ENCODE assay signal across 16 mouse cellular contexts in the genomic region with DNA sequence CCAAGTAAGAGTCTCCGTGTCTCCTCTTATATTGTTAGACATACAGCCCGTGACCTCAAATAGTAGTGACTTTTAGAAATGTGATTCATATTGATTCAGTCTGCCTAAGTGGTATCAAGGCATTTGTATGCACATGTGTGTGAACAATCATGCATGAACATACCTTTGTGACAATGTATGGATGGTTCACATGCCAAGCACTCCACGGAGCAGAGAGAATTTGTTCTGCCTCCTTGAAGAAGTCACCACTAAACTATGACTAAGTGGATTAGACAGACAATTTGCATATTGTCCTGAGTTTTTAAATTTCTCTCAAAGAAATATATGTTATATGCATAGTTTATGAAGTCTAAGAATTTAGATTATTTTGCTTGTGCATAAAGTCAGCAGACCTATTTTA.
"Had no signal": no experiment of that assay in that cellular context is flagged by ENCODE, and none has a peak within 500 bp of the region (broad histone marks: within the 10 kb centered on the region; RNA-seq: fewer than 3 reads in every experiment).

No protein-coding gene starts in this region.

- H3K9ac ChIP-seq: neural tube, embryonic 12.5 days; neural tube, embryonic 13.5 days; neural tube, embryonic 15.5 days; stomach, embryonic 15.5 days had no signal

- H3K27me3 ChIP-seq: neural tube, embryonic 12.5 days; neural tube, embryonic 13.5 days; neural tube, embryonic 15.5 days; stomach, embryonic 15.5 days had no signal

- H3K27ac ChIP-seq: neural tube, embryonic 12.5 days; neural tube, embryonic 13.5 days; neural tube, embryonic 15.5 days; stomach, embryonic 15.5 days; stomach, postnatal 0 days had no signal

- H3K4me3 ChIP-seq: neural tube, embryonic 12.5 days; neural tube, embryonic 13.5 days; neural tube, embryonic 15.5 days; stomach, embryonic 15.5 days had no signal

- H3K4me2 ChIP-seq: neural tube, embryonic 12.5 days; neural tube, embryonic 13.5 days; neural tube, embryonic 15.5 days; stomach, embryonic 15.5 days had no signal

- DNase-seq: right cerebral cortex, adult 18-20 months; right cerebral cortex, postnatal 14 days; right cerebral cortex, postnatal 25 days; right cerebral cortex, postnatal 4 days; spleen, adult 18-20 months; thymus, adult 18-20 months; thymus, adult 2 months; thymus, postnatal 14 days; thymus, postnatal 25 days; thymus, postnatal 36 days; thymus, postnatal 4 days had no signal

- H3K4me1 ChIP-seq: neural tube, embryonic 12.5 days; neural tube, embryonic 13.5 days; neural tube, embryonic 15.5 days; stomach, embryonic 15.5 days had no signal

- H3K36me3 ChIP-seq: neural tube, embryonic 12.5 days; neural tube, embryonic 13.5 days; neural tube, embryonic 15.5 days; stomach, embryonic 15.5 days had no signal

- H3K9me3 ChIP-seq: neural tube, embryonic 12.5 days; neural tube, embryonic 13.5 days; neural tube, embryonic 15.5 days; stomach, embryonic 15.5 days had no signal
